Mouse (Mus musculus) limb, embryonic 15.5 days (tissue): ENCODE data around the gene Gnat3. TPM values are rescaled to one million over a fixed set of nuclear protein-coding genes. Genes with fewer than 3 reads are reported as not detected.

Source experiments
- ATAC-seq: fragments of 200-750 bp; cut with Nextera tagmentation; 2 replicates; pipeline ENCODE4 v1.8.0; 2017; ENCODE audit warnings: low read depth, moderate TSS enrichment; ENCODE audit not compliant: insufficient number of reproducible peaks, low FRiP score, low TSS enrichment
- H3K27ac ChIP-seq: fragments of 300-500 bp; sonication (generic); 2 replicates; pipeline ENCODE4 v1.5.1; 2015; ENCODE audit warnings: moderate library complexity, mild to moderate bottlenecking, inconsistent platforms
- H3K27me3 ChIP-seq: fragments of 300-500 bp; sonication (generic); 2 replicates; pipeline ENCODE4 v1.6.1; 2015; ENCODE audit warnings: inconsistent platforms
- H3K36me3 ChIP-seq: fragments of 300-500 bp; sonication (generic); 2 replicates; pipeline ENCODE4 v1.6.1; 2015; ENCODE audit warnings: inconsistent platforms
- H3K4me1 ChIP-seq: fragments of 300-500 bp; sonication (generic); 2 replicates; pipeline ENCODE4 v1.6.1; 2015; ENCODE audit warnings: inconsistent platforms
- H3K4me2 ChIP-seq: fragments of 300-500 bp; sonication (generic); 2 replicates; pipeline ENCODE4 v1.6.1; 2015; ENCODE audit warnings: mild to moderate bottlenecking, inconsistent platforms
- H3K4me3 ChIP-seq: fragments of 300-500 bp; sonication (generic); 2 replicates; pipeline ENCODE4 v1.5.1; 2015; ENCODE audit warnings: mild to moderate bottlenecking, inconsistent platforms
- H3K9ac ChIP-seq: fragments of 300-500 bp; sonication (generic); 2 replicates; pipeline ENCODE4 v1.6.1; 2015; ENCODE audit warnings: inconsistent platforms
- H3K9me3 ChIP-seq: fragments of 300-500 bp; sonication (generic); 2 replicates; pipeline ENCODE4 v1.6.1; 2016; ENCODE audit warnings: inconsistent platforms
- WGBS: fragments of 180-500 bp; shearing (Covaris S2); methylation state at CpG from one replicate; pipeline ENCODE4 v1.1.7; 2015; 5-methylcytosine and 5-hydroxymethylcytosine counted together
- polyA plus RNA-seq: library from polyadenylated mRNA; unstranded; fragments of >200 nt; fragmentation: Nextera tagmentation; extraction: Ambion mirVana; gene quantifications from 2 replicates; pipeline ENCODE4 v1.2.1, GENCODE M21; 2015

Gene Gnat3
- polyA plus RNA-seq, 1 experiment from 2014 or later, result not detected

DNA sequence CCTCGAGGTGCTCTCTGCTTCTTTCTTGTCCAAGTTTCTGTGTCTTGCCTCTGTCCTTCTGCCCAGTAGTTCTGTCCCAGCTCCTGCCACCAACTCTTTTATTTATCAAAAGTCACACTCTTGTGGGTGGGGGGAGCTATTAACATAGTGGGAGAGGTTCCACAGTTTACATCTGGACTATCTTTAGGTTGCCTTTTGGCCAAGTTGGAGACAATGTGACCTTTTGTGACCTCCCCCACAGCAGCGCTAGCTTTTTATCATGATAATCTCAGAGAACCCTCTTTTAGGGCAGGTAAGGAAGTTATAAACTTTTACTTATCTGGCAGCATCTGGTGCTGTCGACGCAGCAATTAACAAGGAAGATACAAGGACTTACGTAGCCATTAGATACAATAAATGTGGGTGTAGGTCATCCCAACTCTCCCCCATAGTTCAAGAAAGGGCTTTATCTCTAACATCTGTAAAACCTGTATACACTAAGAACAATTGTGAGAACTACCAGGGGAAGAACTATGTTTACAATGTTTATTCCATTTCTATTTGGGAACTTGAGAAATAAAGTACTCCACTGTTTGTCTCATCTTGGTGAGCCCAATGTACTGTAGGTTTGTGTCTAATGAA, 18.3 kb downstream of the Gnat3 start:
- Histone ChIP-seq H3K27me3 (no peaks in the 10 kb centered on the region), H3K4me3 (no peak overlapping the region), H3K9me3 (no peaks in the 10 kb centered on the region), H3K36me3 (no peaks in the 10 kb centered on the region), H3K9ac (no peak overlapping the region), H3K4me1 (no peaks in the 10 kb centered on the region), H3K4me2 (no peak overlapping the region), H3K27ac (no peak overlapping the region)
- WGBS, result 54% methylated on average over 5 of the region's 5 CpGs
- ATAC-seq, result no peak

DNA sequence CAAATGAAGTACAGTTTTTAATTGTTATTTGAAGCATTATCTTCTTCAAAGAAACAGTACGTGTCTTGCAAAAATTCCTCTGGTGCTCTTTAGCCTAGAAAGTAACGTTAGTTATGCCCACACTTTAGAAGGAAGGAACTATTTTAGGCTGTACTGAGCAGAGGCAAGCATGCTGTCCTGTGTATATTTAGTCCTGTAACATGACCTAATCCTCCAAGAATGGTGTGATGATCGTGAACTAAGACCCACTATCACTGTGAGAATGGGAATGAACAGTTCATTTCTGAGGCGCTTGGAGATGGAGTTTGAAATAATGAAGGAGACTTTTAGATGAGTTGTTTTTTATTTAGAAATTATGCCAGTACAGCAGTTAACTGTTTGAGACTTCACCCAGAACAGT, 20.4 kb downstream of the Gnat3 start:
- Histone ChIP-seq H3K4me2 (no peak overlapping the region), H3K27ac (no peak overlapping the region), H3K9me3 (no peaks in the 10 kb centered on the region), H3K4me1 (no peaks in the 10 kb centered on the region), H3K9ac (no peak overlapping the region), H3K27me3 (no peaks in the 10 kb centered on the region), H3K4me3 (no peak overlapping the region), H3K36me3 (no peaks in the 10 kb centered on the region)
- no peak for ATAC-seq
- WGBS, result 52% methylated on average over 4 of the region's 4 CpGs

DNA sequence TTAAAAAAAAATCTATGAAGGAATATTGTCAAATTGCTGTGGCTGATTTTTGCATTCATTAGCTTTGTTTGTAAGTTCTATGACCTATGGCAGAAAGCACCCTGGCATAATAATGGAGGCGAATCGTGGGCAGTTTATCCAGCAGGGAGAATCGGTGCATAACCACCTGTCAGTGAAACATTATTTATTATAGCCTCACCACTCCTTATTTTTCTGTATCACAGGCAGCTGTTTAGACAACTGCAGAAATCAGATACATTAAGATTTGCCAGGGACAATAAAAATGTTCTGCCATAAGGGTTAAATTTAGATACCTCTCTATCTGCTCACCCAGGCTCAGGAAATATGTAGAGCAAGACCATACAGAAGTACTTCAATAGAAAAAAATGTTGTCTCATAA, 22.2 kb downstream of the Gnat3 start:
- WGBS, result 81% methylated on average over 3 of the region's 3 CpGs
- Histone ChIP-seq H3K27me3 (no peaks in the 10 kb centered on the region), H3K9ac (no peak overlapping the region), H3K4me2 (no peak overlapping the region), H3K9me3 (no peaks in the 10 kb centered on the region), H3K4me1 (no peaks in the 10 kb centered on the region), H3K4me3 (no peak overlapping the region), H3K36me3 (no peaks in the 10 kb centered on the region), H3K27ac (no peak overlapping the region)
- no peak for ATAC-seq

DNA sequence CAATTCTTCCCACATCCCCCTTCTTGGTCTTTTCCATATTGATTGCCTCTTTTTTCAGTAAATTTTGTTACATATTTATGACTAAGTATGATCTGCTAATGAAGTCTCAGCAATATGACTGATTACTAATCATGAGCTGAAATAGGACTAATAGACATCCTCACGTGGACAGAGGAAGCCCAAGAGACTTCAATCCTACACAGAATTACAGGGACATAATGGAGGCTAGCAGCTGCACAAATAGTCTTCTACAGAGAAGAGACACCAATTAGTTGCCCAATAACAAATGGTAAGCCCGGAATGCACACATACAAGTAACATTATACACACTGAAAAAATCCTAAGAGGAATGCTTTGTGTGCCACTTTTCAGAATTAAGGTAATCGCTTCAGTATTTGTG, 24.3 kb downstream of the Gnat3 start:
- Histone ChIP-seq H3K27me3 (no peaks in the 10 kb centered on the region), H3K4me1 (no peaks in the 10 kb centered on the region), H3K9me3 (no peaks in the 10 kb centered on the region), H3K36me3 (no peaks in the 10 kb centered on the region), H3K9ac (no peak overlapping the region), H3K4me3 (no peak overlapping the region), H3K4me2 (no peak overlapping the region), H3K27ac (no peak overlapping the region)
- ATAC-seq, result no peak
- WGBS, result 80% methylated on average over 3 of the region's 3 CpGs

DNA sequence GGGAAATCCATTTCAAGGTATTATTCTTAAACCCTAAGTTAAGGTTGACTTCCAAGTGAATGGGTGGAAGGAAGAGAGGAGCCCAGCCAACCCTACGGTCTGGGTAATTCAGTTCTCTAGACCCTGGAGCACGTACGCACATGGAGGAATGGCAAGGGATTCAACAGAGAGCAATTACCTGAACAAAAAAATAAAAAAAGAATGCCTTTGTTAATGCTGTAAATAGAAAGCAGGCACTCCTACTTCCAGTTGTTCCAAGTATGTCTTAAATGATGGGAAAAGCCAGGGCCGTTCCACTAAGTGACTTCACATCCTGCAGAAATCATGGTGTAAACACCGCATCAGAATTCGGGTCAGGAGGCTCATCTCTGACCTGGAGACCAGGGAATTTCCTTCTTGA, 28.3 kb downstream of the Gnat3 start:
- Histone ChIP-seq H3K9ac (no peak overlapping the region), H3K9me3 (no peaks in the 10 kb centered on the region), H3K27me3 (no peaks in the 10 kb centered on the region), H3K36me3 (no peaks in the 10 kb centered on the region), H3K4me2 (no peak overlapping the region), H3K27ac (no peak overlapping the region), H3K4me3 (no peak overlapping the region), H3K4me1 (no peaks in the 10 kb centered on the region)
- ATAC-seq, result no peak
- WGBS, result 78% methylated on average over 6 of the region's 6 CpGs

DNA sequence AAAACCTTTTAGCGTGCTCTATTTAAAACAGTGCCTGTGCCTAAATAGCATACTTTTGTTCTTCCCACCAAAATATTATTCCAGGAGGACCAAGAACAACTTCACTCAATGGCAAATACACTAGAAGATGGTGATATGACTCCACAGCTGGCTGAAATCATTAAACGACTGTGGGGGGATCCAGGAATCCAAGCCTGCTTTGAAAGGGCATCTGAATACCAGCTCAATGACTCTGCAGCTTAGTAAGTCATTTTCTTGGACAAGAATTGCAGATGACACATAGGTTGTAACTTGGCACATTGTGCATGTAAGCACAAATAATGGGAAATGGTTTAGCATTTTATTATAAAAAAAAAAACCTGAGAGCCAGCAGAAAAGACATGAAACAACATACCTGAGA, 37.2 kb downstream of the Gnat3 start:
- WGBS, result 71% methylated on average over 2 of the region's 2 CpGs
- Histone ChIP-seq H3K36me3 (no peaks in the 10 kb centered on the region), H3K4me3 (no peak overlapping the region), H3K4me2 (no peak overlapping the region), H3K27ac (no peak overlapping the region), H3K4me1 (no peaks in the 10 kb centered on the region), H3K9ac (no peak overlapping the region), H3K9me3 (no peaks in the 10 kb centered on the region), H3K27me3 (no peaks in the 10 kb centered on the region)
- ATAC-seq, result no peak

DNA sequence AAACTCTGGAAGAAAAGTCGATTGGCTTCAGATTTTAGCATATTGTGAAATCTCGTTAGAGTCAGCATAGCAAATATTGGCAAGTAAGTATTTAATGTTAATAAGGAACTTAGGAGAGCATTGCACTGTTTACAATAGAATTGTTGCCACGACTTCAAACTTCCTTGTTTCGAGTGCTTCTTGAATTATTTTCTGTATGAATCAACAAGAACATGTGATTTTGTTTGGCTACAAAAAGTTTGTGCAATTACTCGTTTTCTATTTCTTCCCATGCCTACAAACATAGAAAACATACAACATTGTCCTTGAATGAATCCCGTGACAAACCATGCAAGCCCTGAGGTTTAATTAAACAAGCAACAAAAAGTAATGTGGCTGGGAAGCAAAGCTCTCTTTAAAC, 37.8 kb downstream of the Gnat3 start:
- ATAC-seq, result no peak
- no peak overlapping the region for H3K9ac ChIP-seq
- no peak overlapping the region for H3K4me2 ChIP-seq
- no peak overlapping the region for H3K27ac ChIP-seq
- no peaks in the 10 kb centered on the region for H3K27me3 ChIP-seq
- no peaks in the 10 kb centered on the region for H3K36me3 ChIP-seq
- no peak overlapping the region for H3K4me3 ChIP-seq
- WGBS, result 74% methylated on average over 6 of the region's 6 CpGs
- H3K4me1 ChIP-seq, result no peaks in the 10 kb centered on the region
- H3K9me3 ChIP-seq, result no peaks in the 10 kb centered on the region

DNA sequence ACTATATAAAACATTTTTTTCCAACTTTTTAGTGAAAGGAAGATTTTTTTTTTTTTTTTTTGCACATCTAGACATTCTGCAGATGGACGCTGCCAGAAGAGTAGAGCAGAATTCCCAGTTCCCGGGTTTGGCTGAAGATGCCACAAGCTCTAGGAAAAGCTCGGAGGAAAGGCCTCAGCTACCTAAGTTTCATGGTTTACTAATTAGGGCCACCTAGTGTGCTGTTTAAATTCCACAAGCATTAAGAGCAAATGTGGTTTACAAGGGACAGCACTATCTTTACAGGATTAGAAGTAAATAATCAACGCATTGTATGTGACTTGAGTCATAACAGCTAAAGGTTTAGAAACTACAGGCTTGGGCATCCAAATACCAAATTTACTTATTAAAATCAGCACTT, 39.3 kb downstream of the Gnat3 start:
- Histone ChIP-seq H3K27me3 (no peaks in the 10 kb centered on the region), H3K4me3 (no peak overlapping the region), H3K4me2 (no peak overlapping the region), H3K27ac (no peak overlapping the region), H3K4me1 (no peaks in the 10 kb centered on the region), H3K9ac (no peak overlapping the region), H3K36me3 (no peaks in the 10 kb centered on the region), H3K9me3 (no peaks in the 10 kb centered on the region)
- no peak for ATAC-seq
- WGBS, result 36% methylated on average over 4 of the region's 4 CpGs

DNA sequence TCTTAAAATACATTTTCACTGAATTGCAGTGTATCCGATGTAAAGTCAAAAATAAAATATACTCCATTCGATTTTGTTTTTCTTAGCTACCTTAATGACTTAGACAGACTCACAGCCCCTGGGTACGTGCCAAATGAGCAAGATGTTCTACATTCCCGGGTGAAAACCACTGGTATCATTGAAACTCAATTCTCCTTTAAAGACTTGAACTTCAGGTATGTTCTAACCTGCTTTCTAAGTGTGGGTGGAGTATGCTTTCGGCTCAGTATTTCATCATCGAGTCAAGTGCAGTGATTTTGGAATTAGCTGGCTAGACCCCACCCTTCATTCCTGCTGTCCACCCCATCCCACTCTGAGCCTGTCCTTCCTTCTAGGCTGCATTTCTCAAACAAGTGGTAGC, 41.3 kb downstream of the Gnat3 start:
- Histone ChIP-seq H3K4me1 (no peaks in the 10 kb centered on the region), H3K4me3 (no peak overlapping the region), H3K27me3 (no peaks in the 10 kb centered on the region), H3K36me3 (no peaks in the 10 kb centered on the region), H3K9ac (no peak overlapping the region), H3K27ac (no peak overlapping the region), H3K9me3 (no peaks in the 10 kb centered on the region), H3K4me2 (no peak overlapping the region)
- ATAC-seq, result 0 out of 2 replicates have a peak, but pooled peaks have one; percentile 24
- WGBS, result 70% methylated on average over 6 of the region's 6 CpGs

DNA sequence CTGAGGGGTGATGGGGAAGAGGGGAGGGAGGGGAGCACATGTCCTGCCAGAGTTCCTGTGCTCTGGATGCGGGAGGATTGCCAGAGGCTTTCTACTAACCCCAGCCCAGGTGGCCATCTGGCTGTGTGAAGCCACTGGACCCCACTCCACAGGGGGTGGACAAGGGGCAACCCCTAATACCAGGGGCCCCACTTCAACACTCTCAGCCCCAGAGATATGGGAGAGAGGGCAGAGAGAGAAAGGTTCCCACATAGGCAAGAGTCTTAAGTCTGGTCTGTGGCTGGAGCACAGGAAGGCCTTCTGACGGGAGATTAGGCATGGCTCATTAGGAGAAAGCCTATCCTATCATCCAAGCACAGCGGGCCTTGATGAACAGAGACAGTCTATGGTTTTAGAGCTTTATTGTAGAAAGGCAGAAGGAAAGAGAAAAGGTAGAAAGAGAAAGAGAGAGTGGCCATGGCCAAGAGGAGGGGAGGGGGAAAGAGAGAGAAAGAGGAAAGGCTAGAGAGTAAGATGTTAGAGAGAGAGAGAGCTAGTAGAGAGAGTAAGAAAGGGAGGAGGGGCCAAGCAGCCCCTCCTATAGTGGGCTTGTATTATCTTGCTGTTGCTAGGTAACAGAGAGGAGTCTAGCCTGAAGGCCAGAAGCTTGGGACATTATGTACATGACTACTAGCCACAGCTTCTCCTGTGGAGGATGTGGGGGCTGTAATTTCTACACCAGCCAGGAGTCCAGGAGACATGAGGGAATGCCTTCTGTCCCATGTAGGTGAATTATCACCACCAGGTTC, 42.7 kb downstream of the Gnat3 start:
- 76% methylated on average over 3 of the region's 3 CpGs for WGBS
- Histone ChIP-seq H3K9me3 (no peaks in the 10 kb centered on the region), H3K9ac (no peak overlapping the region), H3K36me3 (no peaks in the 10 kb centered on the region), H3K4me2 (no peak overlapping the region), H3K27me3 (no peaks in the 10 kb centered on the region), H3K4me1 (no peaks in the 10 kb centered on the region), H3K4me3 (no peak overlapping the region), H3K27ac (no peak overlapping the region)
- no peak for ATAC-seq

DNA sequence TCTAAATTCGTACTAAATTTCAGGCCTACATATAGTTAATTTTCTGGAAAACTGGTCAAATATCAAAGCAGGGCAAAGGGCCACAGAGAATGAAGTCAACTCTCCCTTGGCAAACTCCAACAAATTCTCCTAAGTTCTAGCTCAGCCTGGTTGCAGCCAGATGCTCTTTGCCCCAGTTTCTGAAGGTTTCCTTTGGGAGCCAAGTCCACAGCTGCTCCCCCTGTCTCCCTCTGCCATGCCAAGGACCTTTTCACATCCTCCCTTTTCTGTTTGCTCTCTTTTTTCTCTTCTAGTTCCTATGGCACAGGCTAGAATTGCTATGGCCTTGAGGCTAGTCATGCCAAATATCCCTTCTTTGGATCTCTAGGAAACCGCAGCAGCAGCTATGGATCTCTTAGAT, 43.8 kb downstream of the Gnat3 start:
- H3K4me2 ChIP-seq, result no peak overlapping the region
- no peaks in the 10 kb centered on the region for H3K36me3 ChIP-seq
- H3K4me3 ChIP-seq, result no peak overlapping the region
- H3K9me3 ChIP-seq, result no peaks in the 10 kb centered on the region
- no peaks in the 10 kb centered on the region for H3K27me3 ChIP-seq
- no peak overlapping the region for H3K27ac ChIP-seq
- no peaks in the 10 kb centered on the region for H3K4me1 ChIP-seq
- H3K9ac ChIP-seq, result no peak overlapping the region
- no peak for ATAC-seq
- 82% methylated on average over 2 of the region's 2 CpGs for WGBS

DNA sequence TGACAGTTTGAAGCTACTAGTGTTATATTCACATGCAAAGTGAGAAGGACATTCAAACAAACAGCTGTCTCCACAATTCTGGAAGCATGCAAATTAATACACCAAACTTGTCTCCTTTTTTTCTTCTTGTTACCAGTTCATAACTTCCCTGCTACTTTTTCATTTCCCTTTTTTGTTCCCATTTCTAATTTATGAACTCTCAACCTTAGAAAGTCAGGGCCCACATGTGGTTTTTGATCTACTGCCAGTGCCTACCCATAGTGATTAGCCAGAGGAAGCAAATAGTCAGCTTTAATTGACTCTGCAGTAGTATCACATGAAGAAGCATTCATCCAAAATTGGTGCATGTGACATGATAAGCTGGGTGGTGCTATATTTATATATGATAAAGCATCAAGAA, 44.7 kb downstream of the Gnat3 start:
- no peaks in the 10 kb centered on the region for H3K4me1 ChIP-seq
- H3K4me2 ChIP-seq, result no peak overlapping the region
- no peak overlapping the region for H3K27ac ChIP-seq
- no peaks in the 10 kb centered on the region for H3K9me3 ChIP-seq
- no peak for ATAC-seq
- H3K36me3 ChIP-seq, result no peaks in the 10 kb centered on the region
- H3K4me3 ChIP-seq, result no peak overlapping the region
- H3K9ac ChIP-seq, result no peak overlapping the region
- H3K27me3 ChIP-seq, result no peaks in the 10 kb centered on the region
